Mouse (Mus musculus) stomach, embryonic 16.5 days (tissue): ENCODE data around the gene Opcml. TPM values are rescaled to one million over a fixed set of nuclear protein-coding genes. Genes with fewer than 3 reads are reported as not detected.

Source experiments
- ATAC-seq: fragments of 200-750 bp; cut with Nextera tagmentation; 2 replicates; pipeline ENCODE4 v1.8.0; 2017; ENCODE audit warnings: moderate number of reproducible peaks, moderate TSS enrichment; ENCODE audit not compliant: insufficient read depth, low FRiP score
- H3K27ac ChIP-seq: fragments of 300-500 bp; sonication (generic); 2 replicates; pipeline ENCODE4 v1.5.1; 2014; ENCODE audit warnings: low read length
- H3K27me3 ChIP-seq: fragments of 300-500 bp; sonication (generic); 2 replicates; pipeline ENCODE4 v1.6.1; 2014; ENCODE audit warnings: low read length, control low read depth, mixed read lengths; ENCODE audit not compliant: control insufficient read depth, insufficient read depth
- H3K36me3 ChIP-seq: fragments of 300-500 bp; sonication (generic); 2 replicates; pipeline ENCODE4 v1.6.1; 2014; ENCODE audit warnings: low read length; ENCODE audit not compliant: control insufficient read depth, insufficient read depth
- H3K4me1 ChIP-seq: fragments of 300-500 bp; sonication (generic); 2 replicates; pipeline ENCODE4 v1.6.1; 2014; ENCODE audit warnings: low read length, control low read depth, mixed read lengths; ENCODE audit not compliant: control insufficient read depth, insufficient read depth
- H3K4me2 ChIP-seq: fragments of 300-500 bp; sonication (generic); 2 replicates; pipeline ENCODE4 v1.6.1; 2014; ENCODE audit warnings: low read depth, low read length, mixed read lengths
- H3K4me3 ChIP-seq: fragments of 300-500 bp; sonication (generic); replicated peaks from 2 replicates; pipeline ENCODE4 v1.5.1; 2014; ENCODE audit warnings: mild to moderate bottlenecking, low read length
- H3K9ac ChIP-seq: fragments of 300-500 bp; sonication (generic); 2 replicates; pipeline ENCODE4 v1.6.1; 2014; ENCODE audit warnings: low read length
- H3K9me3 ChIP-seq: fragments of 300-500 bp; sonication (generic); replicated peaks from 2 replicates; pipeline ENCODE4 v1.6.1; 2016; ENCODE audit warnings: low read length, control low read depth; ENCODE audit not compliant: control insufficient read depth
- WGBS: fragments of 180-500 bp; shearing (Covaris S2); extraction: QIAGEN DNeasy Blood & Tissue Kit; methylation state at CpG from one replicate; pipeline ENCODE4 v1.1.7; 2014; 5-methylcytosine and 5-hydroxymethylcytosine counted together
- polyA plus RNA-seq: library from polyadenylated mRNA; unstranded; fragments of >200 nt; fragmentation: Nextera tagmentation; extraction: Ambion mirVana; gene quantifications from 2 replicates; pipeline ENCODE4 v1.2.1, GENCODE M21; 2015

Gene Opcml
- polyA plus RNA-seq, 1 experiment from 2014 or later = 2.8 TPM

GRCm38 (mm10) chr9:28403831-28404562, 613.4 kb downstream of the Opcml start:
- no peak overlapping the region for H3K27ac ChIP-seq
- H3K36me3 ChIP-seq = no peaks in the 10 kb centered on the region
- peak overlapping the region; percentile 67 for H3K9ac ChIP-seq
- peaks cover 17% of the 10 kb centered on the region; the same call in 1 of the 2 replicates for H3K27me3 ChIP-seq
- no peaks in the 10 kb centered on the region for H3K4me1 ChIP-seq
- H3K4me2 ChIP-seq = peak overlapping the region; percentile 80
- no peak for ATAC-seq
- no peaks in the 10 kb centered on the region for H3K9me3 ChIP-seq
- peak overlapping the region; percentile 50 for H3K4me3 ChIP-seq
- WGBS = 3% methylated on average over 30 of the region's 30 CpGs

GRCm38 (mm10) chr9:28404616-28405015, 614.0 kb downstream of the Opcml start:
- Histone ChIP-seq H3K27me3 (peaks cover 17% of the 10 kb centered on the region; the same call in 1 of the 2 replicates), H3K4me3 (peak overlapping the region; percentile 50; the same call in 1 of the 2 replicates), H3K9ac (no peak overlapping the region), H3K36me3 (no peaks in the 10 kb centered on the region), H3K27ac (no peak overlapping the region), H3K9me3 (no peaks in the 10 kb centered on the region), H3K4me2 (peak overlapping the region; percentile 80), H3K4me1 (no peaks in the 10 kb centered on the region)
- ATAC-seq = no peak
- WGBS = 70% methylated on average over 8 of the region's 8 CpGs

- 0% methylated on average over 1 of the region's 1 CpGs for WGBS
- ATAC-seq = no peak
- Histone ChIP-seq H3K36me3 (no peaks in the 10 kb centered on the region), H3K27ac (no peak overlapping the region), H3K4me2 (no peak overlapping the region), H3K27me3 (peaks cover 17% of the 10 kb centered on the region; the same call in 1 of the 2 replicates), H3K4me1 (no peaks in the 10 kb centered on the region), H3K9me3 (no peaks in the 10 kb centered on the region), H3K9ac (no peak overlapping the region), H3K4me3 (no peak overlapping the region)
These were observed 615.2 kb downstream of the Opcml start for GRCm38 (mm10) chr9:28405816-28406215.

- Histone ChIP-seq H3K4me2 (no peak overlapping the region), H3K4me3 (no peak overlapping the region)
- WGBS = 82% methylated on average over 5 of the region's 5 CpGs
These were observed 630.2 kb downstream of the Opcml start for GRCm38 (mm10) chr9:28420808-28421207.

GRCm38 (mm10) chr9:28423407-28423806, 632.8 kb downstream of the Opcml start:
- Histone ChIP-seq H3K4me1 (no peaks in the 10 kb centered on the region), H3K9me3 (no peaks in the 10 kb centered on the region), H3K27ac (no peak overlapping the region), H3K4me3 (no peak overlapping the region), H3K9ac (no peak overlapping the region), H3K27me3 (no peaks in the 10 kb centered on the region), H3K36me3 (no peaks in the 10 kb centered on the region), H3K4me2 (no peak overlapping the region)
- no peak for ATAC-seq
- 32% methylated on average over 12 of the region's 12 CpGs for WGBS

More at GRCm38 (mm10) chr9:28420808-28421207, 630.2 kb downstream of the Opcml start:
- Histone ChIP-seq H3K4me1 (no peaks in the 10 kb centered on the region), H3K27me3 (no peaks in the 10 kb centered on the region), H3K9ac (no peak overlapping the region), H3K9me3 (no peaks in the 10 kb centered on the region), H3K27ac (no peak overlapping the region), H3K36me3 (no peaks in the 10 kb centered on the region)
- ATAC-seq = no peak

- no peaks in the 10 kb centered on the region for H3K27me3 ChIP-seq
- no peak overlapping the region for H3K9ac ChIP-seq
- no peaks in the 10 kb centered on the region for H3K36me3 ChIP-seq
- no peak overlapping the region for H3K4me2 ChIP-seq
- no peak overlapping the region for H3K4me3 ChIP-seq
- no peak overlapping the region for H3K27ac ChIP-seq
- no peak for ATAC-seq
- H3K4me1 ChIP-seq = no peaks in the 10 kb centered on the region
- 77% methylated on average over 8 of the region's 8 CpGs for WGBS
- no peaks in the 10 kb centered on the region for H3K9me3 ChIP-seq
These were observed 641.6 kb downstream of the Opcml start for GRCm38 (mm10) chr9:28432159-28432558.

DNA sequence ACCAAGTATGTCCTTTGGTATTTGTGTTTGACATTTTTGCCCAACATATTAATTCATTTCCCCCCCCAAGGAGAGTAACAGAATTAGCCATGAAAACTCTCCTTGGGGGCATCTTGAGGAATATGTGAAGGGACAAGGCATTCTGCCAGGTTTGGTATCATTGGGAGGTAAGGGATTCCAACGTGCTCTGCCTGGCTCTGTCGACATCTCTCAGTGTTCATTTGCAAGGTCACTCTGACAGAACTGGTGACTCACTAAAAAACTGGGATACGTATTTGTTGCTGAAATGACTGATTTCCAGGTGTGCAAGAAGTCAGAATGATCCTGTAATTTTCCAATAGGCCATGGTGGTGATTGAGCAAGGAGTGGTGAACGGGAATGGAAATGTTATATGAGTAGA, 648.2 kb downstream of the Opcml start:
- WGBS = 86% methylated on average over 4 of the region's 4 CpGs
- H3K27ac ChIP-seq = no peak overlapping the region
- ATAC-seq = no peak
- no peaks in the 10 kb centered on the region for H3K9me3 ChIP-seq
- H3K36me3 ChIP-seq = no peaks in the 10 kb centered on the region
- H3K4me1 ChIP-seq = no peaks in the 10 kb centered on the region
- H3K9ac ChIP-seq = no peak overlapping the region
- H3K4me3 ChIP-seq = no peak overlapping the region
- no peaks in the 10 kb centered on the region for H3K27me3 ChIP-seq
- H3K4me2 ChIP-seq = no peak overlapping the region

DNA sequence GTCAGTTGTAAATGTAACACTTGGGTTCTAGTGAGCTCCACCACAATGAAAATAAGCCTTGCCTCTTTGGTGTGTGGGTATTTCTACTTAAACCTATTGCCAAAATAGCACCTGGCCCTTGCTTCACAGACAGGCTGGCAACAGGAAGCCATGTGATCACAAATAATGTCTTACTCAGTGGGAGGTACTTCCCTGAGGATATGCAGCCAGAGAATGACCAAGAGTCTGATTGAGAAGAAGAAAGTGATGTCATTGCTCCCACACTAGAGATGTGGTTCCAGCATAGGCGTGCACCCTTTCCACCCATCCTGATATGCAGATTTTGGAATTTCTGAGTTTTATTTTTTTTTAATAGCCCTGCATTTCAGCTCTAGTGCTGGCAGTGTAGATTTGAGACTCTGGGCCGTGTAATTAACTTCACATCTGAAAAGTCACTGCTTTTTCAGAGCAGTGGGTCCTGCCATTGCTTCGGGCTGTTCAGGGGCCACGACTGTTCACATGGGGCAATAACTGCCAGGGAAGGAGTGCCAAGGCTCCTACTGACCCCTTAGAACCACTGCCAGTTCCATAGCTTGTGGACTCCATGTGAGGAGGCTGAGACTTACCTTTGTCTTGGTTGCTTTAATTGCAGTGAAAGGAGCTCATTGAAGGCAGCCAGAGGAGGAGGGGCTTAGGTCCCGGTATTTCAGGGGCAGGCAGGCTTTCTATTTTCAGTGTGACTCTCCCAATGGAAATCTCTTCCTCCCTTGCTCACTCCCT, 649.0 kb downstream of the Opcml start:
- Histone ChIP-seq H3K36me3 (no peaks in the 10 kb centered on the region), H3K4me2 (no peak overlapping the region), H3K4me1 (no peaks in the 10 kb centered on the region), H3K9ac (no peak overlapping the region), H3K4me3 (no peak overlapping the region), H3K27ac (no peak overlapping the region), H3K27me3 (no peaks in the 10 kb centered on the region), H3K9me3 (no peaks in the 10 kb centered on the region)
- WGBS = 64% methylated on average over 5 of the region's 5 CpGs
- ATAC-seq = no peak

DNA sequence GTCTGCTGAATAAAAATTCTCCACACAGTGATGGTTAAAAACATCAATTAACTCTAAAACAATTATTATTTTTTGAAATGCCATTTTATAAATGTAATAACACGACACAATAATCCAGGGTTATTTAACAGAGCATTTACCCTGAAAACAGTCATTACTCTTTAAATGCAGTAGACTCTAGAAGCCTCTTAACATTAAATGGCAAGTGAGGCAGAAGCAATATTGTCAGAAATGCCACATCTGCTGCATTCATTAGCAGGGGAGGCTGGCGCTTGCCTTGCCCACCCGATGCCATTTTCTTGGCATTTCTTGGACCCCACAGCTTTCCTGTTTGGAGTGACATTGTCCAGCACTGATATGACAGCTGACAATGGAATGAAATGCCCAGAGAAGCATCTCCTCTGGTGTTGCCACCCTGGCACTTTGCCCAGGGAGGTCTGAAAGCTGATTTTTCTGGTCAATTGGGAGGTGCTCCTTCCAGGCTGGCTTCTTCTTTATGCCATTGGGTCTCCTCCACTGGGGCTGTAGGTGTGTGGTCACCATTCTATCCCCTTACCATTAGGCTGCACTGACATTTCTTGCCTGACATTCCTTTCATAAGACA, 649.7 kb downstream of the Opcml start:
- ATAC-seq = no peak
- Histone ChIP-seq H3K36me3 (no peaks in the 10 kb centered on the region), H3K27ac (no peak overlapping the region), H3K27me3 (no peaks in the 10 kb centered on the region), H3K4me1 (no peaks in the 10 kb centered on the region), H3K9me3 (no peaks in the 10 kb centered on the region), H3K9ac (no peak overlapping the region), H3K4me2 (no peak overlapping the region), H3K4me3 (no peak overlapping the region)
- 62% methylated on average over 3 of the region's 3 CpGs for WGBS
